Mouse (Mus musculus): ENCODE results near the gene BC049352.

DNA sequence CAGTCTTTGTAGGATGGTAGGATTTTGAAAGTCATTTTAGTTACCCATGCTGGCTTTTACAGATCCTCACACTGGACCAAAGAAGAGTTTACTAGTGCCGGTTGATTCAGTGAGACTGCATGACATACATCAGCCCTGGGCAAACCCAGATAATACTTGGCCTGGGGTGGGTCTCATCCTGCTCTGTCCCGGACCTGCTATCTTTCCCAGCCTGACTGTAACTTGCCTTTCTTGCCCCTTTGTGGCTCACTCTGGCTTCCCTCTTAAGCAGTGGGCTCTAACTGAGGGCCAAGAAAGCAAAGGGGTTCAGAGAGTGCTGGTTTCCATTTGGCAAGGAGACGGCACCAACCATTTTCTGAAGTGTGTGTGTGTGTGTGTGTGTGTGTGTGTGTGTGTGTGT is 37.8 kb downstream of the BC049352 start:
- no peak for TF ChIP-seq CTCF (IDR thresholded peaks at IDR 0.05; ENCODE audit: low read depth)
- no peak for TF ChIP-seq EP300 (IDR thresholded peaks at IDR 0.05; ENCODE audit: low read depth)

All from liver, postnatal 0 days (tissue).